Mouse (Mus musculus) limb, embryonic 11.5 days (tissue): ENCODE measurements around the gene Aqp12. TPM values are rescaled to one million over a fixed set of nuclear protein-coding genes. Genes with fewer than 3 reads are reported as not detected.

ENCODE experiments used
- polyA plus RNA-seq: library from polyadenylated mRNA; unstranded; fragments of >200 nt; fragmentation: Nextera tagmentation; extraction: Ambion mirVana; gene quantifications from 2 replicates; pipeline ENCODE4 v1.2.1, GENCODE M21; 2014

Aqp12 gene
- polyA plus RNA-seq, 1 experiment from 2014 or later, result not detected

Other genes starting within 250 kb of the Aqp12 start
- 51.7 and 56.6 TPM in 2 replicates for gene Gpc1, start 174.7 kb upstream of the Aqp12 start, polyA plus RNA-seq
- 0.47 and 0.92 TPM in 2 replicates for gene Ankmy1, start 103.4 kb upstream of the Aqp12 start, polyA plus RNA-seq
- 7.9 and 10.1 TPM in 2 replicates for gene Dusp28, start 99.4 kb upstream of the Aqp12 start, polyA plus RNA-seq
- 19.6 and 23.8 TPM in 2 replicates for gene Rnpepl1, start 95.6 kb upstream of the Aqp12 start, polyA plus RNA-seq
- 31.9 and 36.5 TPM in 2 replicates for gene Capn10, start 72.0 kb upstream of the Aqp12 start, polyA plus RNA-seq
- gene Gpr35, start 55.5 kb upstream of the Aqp12 start, polyA plus RNA-seq, result 0.20 and 0.44 TPM in 2 replicates
- 7.3 and 8.0 TPM in 2 replicates for gene Kif1a, start 95.6 kb downstream of the Aqp12 start, polyA plus RNA-seq
- gene Agxt, start 128.9 kb downstream of the Aqp12 start, polyA plus RNA-seq, result not detected in 2 replicates
- gene 2310007B03Rik, start 154.6 kb downstream of the Aqp12 start, polyA plus RNA-seq, result 0.16 and 0.25 TPM in 2 replicates
- 0.28 and 0.32 TPM in 2 replicates for gene Crocc2, start 162.4 kb downstream of the Aqp12 start, polyA plus RNA-seq
- gene Sned1, start 229.5 kb downstream of the Aqp12 start, polyA plus RNA-seq, result 15.0 and 17.5 TPM in 2 replicates